Mouse (Mus musculus): ENCODE data around the gene Gm20388. TPM values are rescaled to one million over a fixed set of nuclear protein-coding genes. Genes with fewer than 3 reads are reported as not detected.

The Gm20388 gene
- total RNA-seq, 1 experiment from 2014 or later, result 18.4 TPM

DNA sequence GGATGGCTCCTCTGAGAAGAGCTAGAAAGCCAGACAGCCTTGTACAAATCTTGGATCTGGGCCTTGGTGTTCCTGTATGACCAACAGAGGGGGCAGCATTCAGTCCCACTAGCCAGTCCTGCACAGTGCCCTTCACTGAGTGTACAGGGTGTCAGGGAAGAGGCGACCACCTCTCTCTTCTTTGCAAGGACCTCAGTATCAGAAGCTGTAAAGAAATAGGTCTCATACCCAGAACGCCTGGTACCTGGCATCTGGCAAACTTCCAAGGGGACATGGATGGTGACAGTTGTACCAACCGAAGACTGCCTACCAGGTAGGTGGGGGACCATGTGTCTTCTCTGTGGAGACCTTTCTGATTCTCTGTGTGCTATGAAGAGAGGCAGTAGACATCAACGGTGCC, 2369.5 kb downstream of the Gm20388 start:
- no peak for ATAC-seq (replicated peaks in 1 of 2; ENCODE audit: insufficient read depth in 1 of 2, low FRiP score in 2 of 2, low TSS enrichment in 1 of 2, low read depth in 1 of 2, poor library complexity in 2 of 2, severe bottlenecking in 2 of 2)

DNA sequence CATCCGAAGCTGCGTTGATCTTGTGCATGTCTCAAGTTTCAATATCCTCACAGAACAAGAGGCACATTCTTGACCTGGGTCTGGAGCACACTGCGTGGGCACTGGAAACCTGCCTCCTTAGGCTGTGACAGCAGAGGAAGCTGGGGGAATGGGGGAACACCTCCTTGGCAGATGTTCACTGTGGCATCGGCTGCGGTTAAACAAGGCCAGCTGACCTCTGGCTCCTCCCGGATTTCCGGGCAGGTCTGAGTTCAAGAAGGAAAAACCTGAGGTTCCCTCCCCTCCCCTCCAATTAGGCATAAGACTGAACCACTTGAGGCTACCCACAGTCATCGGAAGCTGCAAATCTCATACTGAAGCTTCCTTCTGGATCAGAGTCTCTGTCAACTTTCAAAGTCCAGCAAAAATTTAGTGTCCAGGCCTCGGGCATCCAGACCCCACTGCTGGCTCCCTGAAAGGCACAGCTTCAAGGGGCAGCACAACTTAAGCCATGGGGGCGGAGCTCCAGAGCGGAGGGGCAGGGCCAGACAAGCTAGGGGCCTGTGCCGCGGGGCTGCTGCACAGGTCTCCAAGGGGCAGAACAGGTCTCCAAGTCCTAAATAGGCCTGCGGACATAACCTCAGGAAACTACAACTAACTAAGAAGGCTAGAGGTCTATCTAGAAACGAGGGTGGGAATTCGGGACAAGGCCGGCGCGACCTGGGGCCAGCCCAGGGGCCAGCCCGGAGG, 2370.1 kb downstream of the Gm20388 start:
- ATAC-seq (replicated peaks in 1 of 2; ENCODE audit: insufficient read depth in 1 of 2, low FRiP score in 2 of 2, low TSS enrichment in 1 of 2, low read depth in 1 of 2, poor library complexity in 2 of 2, severe bottlenecking in 2 of 2), result peak; percentile 1 to 2; a peak in 1 of 4 replicates

DNA sequence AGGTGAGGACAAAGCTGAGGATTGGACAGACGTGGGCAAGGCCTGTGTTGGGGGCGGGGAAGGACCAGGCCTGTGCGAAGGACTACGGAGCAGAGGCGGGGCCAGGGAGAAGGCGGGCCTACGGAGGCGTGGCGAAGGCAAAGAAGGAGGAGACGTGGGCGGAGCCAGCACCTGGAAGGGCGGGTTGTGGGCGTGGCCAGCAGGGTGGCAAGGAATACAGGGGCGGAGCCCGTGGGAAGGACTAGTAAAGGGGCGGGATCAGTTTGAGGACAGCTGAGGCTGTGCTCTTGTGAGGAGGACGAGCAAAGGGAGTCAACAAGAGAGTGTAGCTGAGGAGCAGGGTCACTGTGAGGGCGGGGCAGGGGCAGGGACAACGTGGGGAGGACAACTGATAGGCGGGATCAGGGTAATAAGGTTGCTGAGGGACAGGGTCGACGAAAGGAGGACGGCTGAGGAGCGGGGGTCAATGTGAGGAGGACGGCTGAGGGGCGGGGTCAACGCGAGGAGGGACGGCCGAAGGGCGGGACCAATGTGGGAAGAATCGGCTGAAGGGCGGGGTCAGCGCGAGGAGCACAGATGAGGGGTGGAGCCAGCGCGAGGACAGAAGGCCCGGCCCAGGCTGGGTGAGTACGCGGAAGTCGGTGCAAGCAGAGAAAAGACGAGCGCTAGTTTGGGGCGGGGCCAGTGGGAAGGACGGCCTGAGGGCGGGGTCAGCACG, 2370.8 kb downstream of the Gm20388 start:
- peak; percentile 60 to 71 for ATAC-seq (replicated peaks in 1 of 2; ENCODE audit: insufficient read depth in 1 of 2, low FRiP score in 2 of 2, low TSS enrichment in 1 of 2, low read depth in 1 of 2, poor library complexity in 2 of 2, severe bottlenecking in 2 of 2)

DNA sequence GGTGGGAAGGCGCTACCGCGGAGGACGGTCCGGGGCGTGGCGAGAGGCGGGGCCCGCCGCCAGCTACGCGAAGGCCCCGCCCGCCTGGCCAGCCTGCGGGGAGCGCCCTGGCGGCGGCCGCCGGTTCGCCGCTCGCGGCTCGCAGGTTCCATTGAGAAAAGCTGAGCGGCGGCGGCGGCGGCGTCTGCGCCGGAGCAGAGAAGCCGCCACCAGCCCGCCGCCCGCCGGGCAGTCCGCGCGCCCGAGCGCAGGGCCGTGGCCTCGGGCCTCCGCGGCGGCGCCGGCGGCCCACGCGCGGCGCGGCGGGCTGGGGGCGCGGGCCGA, 2371.4 kb downstream of the Gm20388 start, which contains the start of gene Zfpm1:
Gene Zfpm1, plus strand, starts transcription at position 107 of the 324 bp plus-strand sequence.
- no peak for ATAC-seq (replicated peaks in 1 of 2; ENCODE audit: insufficient read depth in 1 of 2, low FRiP score in 2 of 2, low TSS enrichment in 1 of 2, low read depth in 1 of 2, poor library complexity in 2 of 2, severe bottlenecking in 2 of 2)

DNA sequence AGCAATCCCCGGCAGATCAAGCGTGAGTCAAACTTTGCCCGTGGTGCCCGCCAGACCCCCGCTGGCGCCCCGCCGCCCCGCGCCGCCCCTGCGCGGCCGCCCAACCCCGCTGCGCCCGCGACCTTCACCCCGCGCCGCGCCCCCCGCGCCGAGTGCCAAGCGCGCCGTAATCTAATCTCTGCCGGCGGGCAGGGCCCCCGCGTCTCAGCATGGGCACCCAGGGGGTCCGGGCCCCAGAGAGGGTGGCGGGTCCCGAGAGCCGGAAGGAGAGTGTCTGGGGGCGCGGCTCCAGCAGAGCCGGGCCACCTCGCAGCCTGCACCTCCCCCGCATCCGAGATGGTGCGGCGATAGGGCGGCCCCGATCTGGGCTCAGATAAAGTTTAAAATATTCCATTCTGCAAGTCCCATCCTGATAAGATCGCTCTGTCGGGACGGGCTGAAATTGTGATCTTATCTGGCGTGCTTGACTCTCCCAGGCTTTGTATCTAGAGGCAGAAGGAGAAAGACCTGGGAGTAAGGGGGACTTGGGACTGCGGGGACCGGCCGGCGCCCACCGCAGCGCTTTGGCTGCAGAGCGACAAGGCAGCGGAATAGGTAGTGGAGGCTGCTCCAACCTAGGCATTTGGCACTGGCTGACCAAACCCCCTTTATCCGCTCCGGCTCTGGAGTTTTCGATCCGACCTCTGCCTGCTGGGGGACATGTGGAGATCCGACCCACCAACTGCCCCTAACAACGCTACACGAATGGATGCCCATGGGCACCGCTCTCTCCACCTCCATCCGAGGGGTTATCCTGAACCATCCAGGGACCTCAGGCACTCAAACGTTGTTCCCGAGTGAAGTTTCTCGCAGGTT, 2372.1 kb downstream of the Gm20388 start:
- ATAC-seq (replicated peaks in 1 of 2; ENCODE audit: insufficient read depth in 1 of 2, low FRiP score in 2 of 2, low TSS enrichment in 1 of 2, low read depth in 1 of 2, poor library complexity in 2 of 2, severe bottlenecking in 2 of 2), result no peak

DNA sequence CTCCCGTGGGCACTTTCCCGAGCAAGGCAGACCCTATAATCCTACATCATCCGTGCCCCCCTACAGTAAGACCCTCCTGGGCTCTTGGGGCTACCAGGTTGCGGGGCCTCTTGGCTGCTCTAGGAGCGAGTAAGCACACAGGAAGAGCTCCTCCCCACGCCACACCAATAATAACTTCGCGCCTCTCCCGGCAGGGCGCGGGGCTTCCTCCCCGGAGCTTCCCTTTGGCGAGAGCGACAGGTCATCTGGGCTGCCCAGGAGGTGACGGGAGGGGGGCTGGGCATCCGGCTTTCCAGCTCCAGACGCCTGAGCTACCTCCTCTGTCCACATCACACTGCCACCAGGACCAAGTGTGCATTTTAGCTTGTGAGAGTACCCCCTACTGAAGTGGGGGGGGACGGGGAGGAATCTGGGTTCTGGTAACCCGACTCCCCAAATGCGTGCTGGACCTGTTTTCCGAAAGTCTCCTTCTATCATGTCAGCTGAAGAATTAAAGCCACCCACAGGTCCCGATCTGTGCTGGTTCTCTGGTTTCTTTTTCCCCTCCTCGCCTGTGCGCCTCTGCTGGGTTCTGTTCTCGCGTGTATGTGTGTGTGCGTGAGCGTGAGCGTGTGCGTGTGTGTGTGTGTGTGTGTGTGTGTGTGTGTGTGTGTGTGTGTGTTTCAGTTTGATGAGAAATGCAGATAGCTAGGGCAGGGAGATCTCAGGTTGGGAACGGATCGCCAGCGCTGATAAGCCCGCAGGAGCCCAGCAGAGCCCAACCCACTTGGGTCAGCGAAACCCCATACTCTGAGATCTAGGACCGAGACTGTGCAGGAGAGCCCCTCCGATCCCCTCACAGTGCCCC, 2372.9 kb downstream of the Gm20388 start:
- no peak for ATAC-seq (replicated peaks in 1 of 2; ENCODE audit: insufficient read depth in 1 of 2, low FRiP score in 2 of 2, low TSS enrichment in 1 of 2, low read depth in 1 of 2, poor library complexity in 2 of 2, severe bottlenecking in 2 of 2)

DNA sequence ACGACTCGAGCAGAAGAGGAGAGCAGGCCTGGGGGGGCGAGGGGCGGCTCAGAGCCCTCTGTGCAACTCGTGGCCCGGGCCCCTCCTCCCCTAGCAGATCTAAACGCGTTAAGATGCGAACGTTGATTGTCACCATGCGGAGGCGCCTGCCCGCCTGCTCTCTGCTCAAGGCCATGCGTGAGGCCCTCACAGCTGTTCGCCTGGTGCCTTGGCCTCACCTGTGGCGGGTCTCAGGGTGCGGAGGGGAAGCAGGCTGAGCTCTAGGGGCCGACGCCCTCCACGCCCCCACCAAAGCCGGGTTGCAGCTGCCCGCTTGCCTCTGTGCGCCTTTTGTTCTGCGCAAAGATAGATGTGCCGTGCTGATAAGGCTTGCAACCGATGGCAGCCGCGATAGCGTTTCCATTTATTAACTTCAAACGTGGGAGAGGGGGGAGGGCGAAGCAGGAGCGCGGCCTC, 2373.6 kb downstream of the Gm20388 start:
- ATAC-seq (replicated peaks in 1 of 2; ENCODE audit: insufficient read depth in 1 of 2, low FRiP score in 2 of 2, low TSS enrichment in 1 of 2, low read depth in 1 of 2, poor library complexity in 2 of 2, severe bottlenecking in 2 of 2), result peak in 1 of 2 experiments; percentile 4; a peak in 1 of 4 replicates

DNA sequence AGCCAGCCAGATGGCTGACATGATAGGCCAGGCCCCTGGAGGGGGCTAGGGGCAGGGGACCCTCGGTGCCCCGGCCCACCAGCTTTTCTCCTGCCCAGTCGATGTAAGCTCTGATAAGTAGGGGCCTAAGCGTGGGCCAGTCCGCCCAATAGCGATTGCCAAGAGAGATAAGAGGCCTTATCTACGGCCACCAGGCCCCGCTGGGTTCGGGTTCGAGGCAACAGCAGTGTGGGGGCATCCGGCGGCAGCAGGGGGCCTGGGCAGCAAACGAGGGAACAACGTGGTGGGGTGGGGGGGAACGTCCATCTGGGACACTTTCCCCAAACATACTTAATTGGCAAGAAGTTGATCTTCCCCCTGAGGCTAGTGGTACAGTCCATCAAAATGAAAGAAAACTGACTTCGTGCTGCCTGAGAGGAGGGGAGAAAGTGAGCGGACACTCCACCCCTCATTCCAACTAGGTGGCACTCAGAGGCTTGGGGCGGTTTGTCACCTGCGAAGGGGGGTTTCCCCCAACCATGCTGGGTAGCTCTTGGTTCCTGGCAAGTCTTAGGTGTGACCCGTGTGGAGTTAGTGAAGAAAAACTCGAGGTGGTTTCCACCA, 2374.1 kb downstream of the Gm20388 start:
- peak; percentile 2 to 23; a peak in 3 of 4 replicates for ATAC-seq (replicated peaks in 1 of 2; ENCODE audit: insufficient read depth in 1 of 2, low FRiP score in 2 of 2, low TSS enrichment in 1 of 2, low read depth in 1 of 2, poor library complexity in 2 of 2, severe bottlenecking in 2 of 2)

DNA sequence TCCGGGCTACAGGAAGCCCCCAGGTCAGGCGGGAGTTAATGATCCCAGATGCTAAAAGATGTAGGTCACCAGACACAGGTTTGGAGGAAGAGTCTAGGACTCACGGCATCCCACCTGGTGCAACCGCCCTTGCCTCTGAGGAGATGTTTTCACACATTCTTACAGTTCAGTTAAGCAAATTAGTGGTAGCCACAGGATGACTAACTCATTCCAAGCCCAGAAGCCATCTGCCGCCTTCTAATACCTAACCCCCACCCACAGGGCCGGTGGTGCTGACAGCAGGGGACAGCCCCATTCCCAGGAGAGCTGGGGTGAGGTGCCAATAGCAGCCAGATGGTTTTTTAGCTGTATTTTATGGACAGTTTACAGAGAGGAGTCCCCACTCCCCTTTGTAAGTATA, 2375.1 kb downstream of the Gm20388 start:
- no peak for ATAC-seq (replicated peaks in 1 of 2; ENCODE audit: insufficient read depth in 1 of 2, low FRiP score in 2 of 2, low TSS enrichment in 1 of 2, low read depth in 1 of 2, poor library complexity in 2 of 2, severe bottlenecking in 2 of 2)

DNA sequence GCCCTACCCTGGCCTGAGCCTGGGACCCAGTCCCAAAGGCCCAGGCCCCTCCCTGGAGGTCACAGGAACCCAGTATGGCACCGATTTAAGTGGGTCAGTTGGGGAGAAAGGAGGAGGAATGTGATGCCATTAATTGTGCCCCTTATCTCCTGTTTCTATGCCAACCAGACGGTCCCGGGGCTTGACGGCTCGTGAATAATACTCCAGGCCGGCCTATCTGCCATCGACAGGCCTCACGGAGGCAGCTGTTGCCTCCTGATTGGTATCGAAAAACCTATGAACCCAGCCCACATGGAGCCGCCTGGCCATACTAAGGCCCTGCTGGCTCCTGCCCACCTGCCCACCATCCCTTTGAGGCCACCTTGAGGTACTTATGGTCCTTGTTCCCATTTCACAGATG, 2376.3 kb downstream of the Gm20388 start:
- no peak for ATAC-seq (replicated peaks in 1 of 2; ENCODE audit: insufficient read depth in 1 of 2, low FRiP score in 2 of 2, low TSS enrichment in 1 of 2, low read depth in 1 of 2, poor library complexity in 2 of 2, severe bottlenecking in 2 of 2)

DNA sequence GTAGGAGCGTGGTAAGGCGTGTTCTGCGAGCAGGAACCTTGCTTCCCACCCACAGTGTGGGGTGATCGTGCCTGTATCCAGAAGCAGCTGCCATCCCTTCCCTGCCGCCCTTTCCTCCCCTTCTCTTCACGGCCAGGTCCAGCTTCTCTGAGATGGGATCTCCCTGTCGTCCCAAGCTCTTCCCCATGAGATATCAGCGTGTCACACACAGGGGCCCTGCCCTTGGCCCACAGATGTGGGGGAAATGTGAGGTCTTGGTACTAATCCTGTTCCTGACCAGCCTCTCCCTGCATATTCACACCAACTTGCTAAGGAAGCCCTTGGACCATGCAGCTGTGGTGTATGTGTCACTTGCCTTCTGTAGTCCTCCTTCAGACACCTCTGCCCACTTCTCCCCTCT, 2377.1 kb downstream of the Gm20388 start:
- ATAC-seq (replicated peaks in 1 of 2; ENCODE audit: insufficient read depth in 1 of 2, low FRiP score in 2 of 2, low TSS enrichment in 1 of 2, low read depth in 1 of 2, poor library complexity in 2 of 2, severe bottlenecking in 2 of 2), result no peak

DNA sequence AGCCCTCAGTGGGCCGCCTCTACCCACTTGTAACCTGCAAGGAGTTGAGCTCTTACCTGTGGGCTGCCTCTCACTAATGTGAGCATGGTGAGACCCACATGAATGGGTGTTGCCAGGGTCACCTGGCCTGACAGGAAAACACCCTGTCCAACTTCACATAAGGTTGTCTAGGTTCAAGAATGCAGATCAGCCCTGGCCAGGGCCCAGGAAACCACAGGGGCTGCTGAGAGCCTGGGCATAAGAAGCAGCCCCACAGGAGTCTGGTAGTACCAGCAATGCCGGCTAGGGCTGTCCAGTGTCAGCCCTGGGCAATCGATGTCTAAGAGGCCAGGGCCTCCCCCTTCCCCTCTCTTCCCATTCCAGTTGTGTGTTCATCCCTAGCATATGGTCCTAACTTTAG, 2377.7 kb downstream of the Gm20388 start:
- ATAC-seq (replicated peaks in 1 of 2; ENCODE audit: insufficient read depth in 1 of 2, low FRiP score in 2 of 2, low TSS enrichment in 1 of 2, low read depth in 1 of 2, poor library complexity in 2 of 2, severe bottlenecking in 2 of 2), result no peak

DNA sequence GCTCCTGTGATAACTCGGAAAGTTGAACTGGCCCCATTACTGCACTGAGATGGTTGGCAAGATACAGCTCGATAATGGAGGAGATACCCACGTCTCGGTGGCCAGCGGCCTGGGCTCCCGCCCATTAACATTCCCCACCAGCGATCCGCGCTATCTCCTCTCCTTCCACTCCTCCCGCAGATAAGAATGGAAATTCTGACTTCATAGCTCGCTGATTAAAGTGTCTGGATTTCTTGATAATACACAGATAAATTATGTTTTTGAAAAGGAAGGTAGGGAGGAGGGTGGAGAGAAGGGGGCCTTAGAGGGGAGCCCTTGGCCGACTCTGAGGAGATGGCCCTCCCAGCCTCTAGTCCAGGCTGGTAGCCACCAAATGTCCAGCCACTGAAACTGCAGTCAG, 2380.4 kb downstream of the Gm20388 start:
- ATAC-seq (replicated peaks in 1 of 2; ENCODE audit: insufficient read depth in 1 of 2, low FRiP score in 2 of 2, low TSS enrichment in 1 of 2, low read depth in 1 of 2, poor library complexity in 2 of 2, severe bottlenecking in 2 of 2), result no peak

DNA sequence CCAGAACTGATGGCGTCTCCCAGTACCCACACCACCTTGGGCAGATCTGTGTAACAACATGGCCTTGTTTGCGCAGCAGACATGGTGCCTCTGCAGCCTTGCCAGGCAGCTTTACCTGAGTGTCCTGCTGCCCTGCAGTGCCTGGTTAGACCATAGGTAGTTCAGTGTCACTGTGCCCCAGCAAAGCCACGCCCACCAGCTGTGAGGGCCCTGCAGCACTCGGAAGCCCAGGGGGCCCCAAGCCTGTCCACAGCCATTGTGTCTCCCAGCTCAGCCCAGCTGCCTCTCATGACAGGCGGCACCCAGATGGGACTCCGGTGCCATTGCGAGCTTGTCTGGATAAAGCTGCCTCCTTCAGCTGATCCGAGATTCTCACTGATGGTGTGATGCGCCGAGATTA, 2380.9 kb downstream of the Gm20388 start:
- ATAC-seq (replicated peaks in 1 of 2; ENCODE audit: insufficient read depth in 1 of 2, low FRiP score in 2 of 2, low TSS enrichment in 1 of 2, low read depth in 1 of 2, poor library complexity in 2 of 2, severe bottlenecking in 2 of 2), result no peak

DNA sequence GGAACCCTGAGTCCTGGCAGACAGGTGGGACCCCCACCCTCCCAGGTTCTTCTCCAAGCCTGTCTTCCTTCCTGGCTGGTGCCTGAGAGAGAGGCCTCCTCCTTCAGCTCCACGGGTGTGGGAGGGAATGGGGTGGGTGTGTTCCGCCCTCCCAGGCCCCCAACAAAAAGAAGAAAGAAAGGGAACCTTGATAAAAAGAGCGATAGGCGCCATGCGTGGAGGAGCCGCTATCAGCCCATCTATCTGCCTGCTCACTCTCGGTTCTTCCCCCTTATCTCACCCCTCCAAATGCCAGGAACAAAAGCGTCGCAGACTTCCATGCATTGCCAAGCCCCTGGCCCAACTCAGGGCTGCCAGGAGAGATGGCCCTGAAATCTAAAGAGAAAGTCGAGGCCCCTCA, 2382.8 kb downstream of the Gm20388 start:
- no peak for ATAC-seq (replicated peaks in 1 of 2; ENCODE audit: insufficient read depth in 1 of 2, low FRiP score in 2 of 2, low TSS enrichment in 1 of 2, low read depth in 1 of 2, poor library complexity in 2 of 2, severe bottlenecking in 2 of 2)

DNA sequence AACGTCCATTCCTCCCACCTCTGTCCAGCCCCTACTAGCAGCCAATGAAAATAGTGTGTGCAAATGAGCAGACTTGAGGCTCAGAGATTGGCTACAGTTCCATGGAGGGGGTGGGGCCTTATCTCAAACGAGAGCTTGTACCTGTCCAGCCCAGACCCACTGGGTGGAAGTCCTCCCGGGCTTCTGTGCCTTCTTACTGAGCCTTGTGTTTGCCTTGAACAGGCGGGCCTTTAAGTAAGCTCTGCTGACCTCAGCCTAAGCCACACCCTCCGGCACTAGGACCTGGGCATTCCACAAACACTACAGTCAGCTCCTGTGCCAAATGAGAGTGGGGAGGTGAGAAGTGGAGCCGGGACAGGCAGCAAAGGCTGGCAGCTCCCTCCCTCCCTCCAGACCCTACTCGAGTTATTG, 2383.6 kb downstream of the Gm20388 start:
- peak; percentile 50 to 68 for ATAC-seq (replicated peaks in 1 of 2; ENCODE audit: insufficient read depth in 1 of 2, low FRiP score in 2 of 2, low TSS enrichment in 1 of 2, low read depth in 1 of 2, poor library complexity in 2 of 2, severe bottlenecking in 2 of 2)

DNA sequence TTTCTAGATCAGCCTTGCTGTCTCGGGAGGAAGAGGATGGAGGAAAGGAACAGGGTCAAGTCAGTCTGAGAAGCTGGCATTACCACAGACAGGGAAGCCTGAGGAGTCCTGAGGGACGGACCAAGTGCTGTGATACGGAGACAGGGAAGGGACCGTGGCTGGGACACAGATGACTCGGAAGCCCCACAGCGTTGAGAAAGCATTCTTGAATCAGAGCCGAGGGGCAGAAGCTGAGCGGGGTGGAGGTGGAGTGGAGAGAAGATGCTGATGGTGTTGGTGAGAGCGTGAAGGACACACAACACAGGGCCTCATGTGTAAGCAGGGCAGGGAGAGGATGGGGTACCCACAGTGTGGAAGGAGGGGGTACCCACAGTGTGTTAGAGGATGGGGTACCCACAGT, 2384.7 kb downstream of the Gm20388 start:
- no peak for ATAC-seq (replicated peaks in 1 of 2; ENCODE audit: insufficient read depth in 1 of 2, low FRiP score in 2 of 2, low TSS enrichment in 1 of 2, low read depth in 1 of 2, poor library complexity in 2 of 2, severe bottlenecking in 2 of 2)
